Mouse (Mus musculus) lung, postnatal 36 days (tissue): Measurements from ENCODE around the gene Nptxr.

Source experiments
- DNase-seq: peaks from one replicate; pipeline ENCODE4 v3.0.0; 2022; ENCODE audit warnings: mixed read lengths

Nptxr gene

DNA sequence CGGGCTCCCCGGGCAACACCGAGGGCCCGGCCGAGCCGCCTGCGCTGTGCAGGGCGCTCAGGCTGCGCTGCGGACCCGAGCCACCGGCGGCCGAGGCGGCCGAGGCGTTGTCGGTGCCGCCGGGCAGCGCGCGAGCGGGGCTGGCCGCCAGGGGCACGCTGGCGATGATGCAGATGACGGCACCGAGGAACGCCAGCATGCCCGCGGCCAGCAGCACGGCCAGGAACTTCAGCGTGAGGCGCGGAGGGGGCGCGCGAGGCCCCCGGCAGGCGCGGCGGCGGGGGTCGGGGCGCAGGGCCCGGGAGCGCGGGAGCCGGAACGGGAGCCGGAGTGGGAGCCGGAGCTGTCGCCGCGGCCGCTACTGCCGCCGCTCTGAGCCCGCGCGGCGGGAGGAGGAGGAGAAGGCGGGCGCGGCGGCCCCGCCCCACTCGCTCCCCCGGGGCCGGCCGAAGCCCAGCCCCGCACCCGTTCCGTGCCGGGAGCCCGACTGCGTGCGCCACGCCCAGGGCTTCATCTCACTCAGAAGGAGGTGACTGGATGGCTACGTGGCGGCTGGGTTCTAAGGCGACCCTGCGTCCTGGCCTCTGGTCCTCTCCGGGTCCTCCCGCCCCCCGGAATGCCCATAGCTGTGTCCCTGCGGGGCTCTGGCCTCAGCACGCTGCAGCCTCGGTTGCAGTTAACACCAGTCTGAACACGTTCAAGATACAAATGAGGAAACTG, at the start of gene Nptxr:
TSS of gene Nptxr (minus strand) at position 415 of the 720 bp plus-strand sequence.
- peak; percentile 37 for DNase-seq

DNA sequence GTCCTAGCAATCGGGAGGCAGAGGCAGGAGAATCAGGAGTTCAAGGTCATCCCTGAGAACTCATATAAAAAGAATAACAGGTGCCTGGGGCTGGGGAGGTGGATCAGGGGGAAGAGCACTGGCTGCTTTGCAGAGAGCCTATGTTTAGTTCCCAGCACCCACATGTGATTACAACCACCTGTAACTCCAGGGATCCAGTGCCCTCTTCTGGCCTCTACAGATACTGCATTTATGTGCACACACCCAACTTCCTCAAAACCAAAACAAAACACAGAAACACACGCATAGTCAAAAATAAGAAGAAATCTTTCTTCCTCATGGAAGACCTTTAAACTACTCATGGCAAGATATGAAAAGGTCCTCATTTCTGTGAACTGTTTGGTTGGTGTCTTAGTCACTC, 45.6 kb upstream of the Nptxr start:
- DNase-seq = no peak

DNA sequence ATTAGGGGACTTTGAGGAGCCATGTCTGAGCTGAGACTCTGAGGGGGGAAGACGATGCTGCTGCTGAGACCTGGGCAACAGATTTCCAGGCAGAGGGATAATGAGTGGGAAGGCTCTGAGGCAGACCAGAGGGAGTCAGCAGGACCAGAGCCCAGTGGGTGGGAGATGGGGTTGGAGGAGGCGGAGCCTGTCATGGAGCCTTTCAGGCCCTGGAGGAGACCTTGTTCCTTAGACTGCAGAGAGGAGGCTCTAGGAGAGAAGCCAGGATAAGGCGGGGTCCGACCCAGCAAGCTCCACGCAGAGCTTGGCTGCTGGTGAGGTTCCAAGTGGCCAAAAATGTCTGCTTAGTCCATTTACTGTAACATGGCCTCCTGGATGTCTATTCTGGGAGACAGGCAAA, 42.5 kb upstream of the Nptxr start:
- peak; percentile 31 for DNase-seq

DNA sequence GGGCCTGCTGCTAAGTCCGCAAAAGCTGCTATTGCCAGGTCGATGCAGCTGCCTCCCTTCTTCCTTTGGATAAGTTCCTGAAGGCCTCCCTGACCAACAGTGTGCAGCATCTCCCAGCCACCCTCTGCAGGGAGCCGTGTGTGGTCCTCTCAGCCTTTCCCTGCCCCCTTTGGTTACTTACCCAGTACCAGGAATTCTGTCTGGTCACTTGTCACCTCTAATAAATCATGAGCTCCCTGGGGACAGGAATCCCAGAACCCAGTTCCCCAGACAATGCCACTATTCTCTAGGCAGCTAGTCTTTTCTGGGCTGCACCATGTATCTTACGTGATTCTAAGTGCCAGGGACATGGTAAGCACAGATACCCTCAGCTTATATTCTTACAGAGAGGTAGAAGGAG, 41.4 kb upstream of the Nptxr start:
- DNase-seq = no peak

DNA sequence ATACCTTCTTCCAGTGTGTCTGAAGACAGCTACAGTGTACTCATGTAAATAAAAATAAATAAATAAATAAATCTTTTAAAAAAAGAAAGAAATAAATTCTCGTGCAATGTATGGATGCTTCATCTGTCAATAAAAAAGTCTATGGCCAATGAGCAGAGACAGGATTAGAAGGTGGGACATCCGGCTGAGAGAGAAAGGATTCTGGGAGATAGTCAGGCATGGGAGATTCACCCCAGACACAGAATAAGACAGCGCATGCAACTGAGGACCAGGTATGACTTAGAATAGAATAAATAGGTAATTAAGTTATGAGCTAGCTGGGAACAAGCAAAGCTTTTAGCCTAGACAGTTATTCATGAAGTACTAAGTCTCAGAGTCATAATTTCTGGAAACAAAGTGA, 38.4 kb upstream of the Nptxr start:
- DNase-seq = no peak

DNA sequence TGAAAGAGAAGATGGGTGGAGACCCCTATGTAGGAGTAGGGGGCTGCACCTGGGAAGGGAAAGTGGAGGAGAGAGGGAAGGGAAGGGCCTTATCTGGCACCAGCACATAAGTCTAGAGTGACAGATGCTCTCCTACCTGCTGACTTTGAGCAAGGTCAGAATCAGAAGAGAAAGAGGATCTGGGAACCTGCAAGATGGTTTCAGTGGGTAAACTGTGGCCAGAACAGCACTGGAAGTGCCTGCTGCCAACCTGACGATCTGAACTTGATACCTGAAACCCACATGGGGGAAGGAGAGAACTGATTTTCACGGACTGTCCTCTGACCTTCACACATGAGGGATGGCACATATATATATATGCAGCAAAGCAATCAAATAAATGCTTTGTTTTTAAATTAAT, 35.7 kb upstream of the Nptxr start:
- DNase-seq = no peak

DNA sequence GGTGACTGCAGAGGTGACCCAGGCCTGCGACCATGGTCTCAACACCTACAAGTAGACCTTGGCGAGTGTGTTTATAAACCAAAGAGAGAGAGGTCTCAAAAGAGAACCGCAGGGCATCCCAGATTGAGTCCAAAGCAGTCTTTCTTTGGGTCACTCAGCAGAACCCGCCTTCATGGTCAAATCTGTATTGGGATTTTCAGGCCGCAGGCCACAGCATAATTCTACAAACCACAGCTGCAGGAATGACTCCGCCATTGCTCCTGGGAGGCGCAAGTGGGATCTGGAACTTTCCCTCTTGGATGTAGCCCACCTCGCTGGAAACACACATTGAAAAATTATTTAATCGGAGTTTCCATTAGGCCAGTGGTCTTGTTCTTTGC, 30.3 kb upstream of the Nptxr start:
- no peak for DNase-seq

DNA sequence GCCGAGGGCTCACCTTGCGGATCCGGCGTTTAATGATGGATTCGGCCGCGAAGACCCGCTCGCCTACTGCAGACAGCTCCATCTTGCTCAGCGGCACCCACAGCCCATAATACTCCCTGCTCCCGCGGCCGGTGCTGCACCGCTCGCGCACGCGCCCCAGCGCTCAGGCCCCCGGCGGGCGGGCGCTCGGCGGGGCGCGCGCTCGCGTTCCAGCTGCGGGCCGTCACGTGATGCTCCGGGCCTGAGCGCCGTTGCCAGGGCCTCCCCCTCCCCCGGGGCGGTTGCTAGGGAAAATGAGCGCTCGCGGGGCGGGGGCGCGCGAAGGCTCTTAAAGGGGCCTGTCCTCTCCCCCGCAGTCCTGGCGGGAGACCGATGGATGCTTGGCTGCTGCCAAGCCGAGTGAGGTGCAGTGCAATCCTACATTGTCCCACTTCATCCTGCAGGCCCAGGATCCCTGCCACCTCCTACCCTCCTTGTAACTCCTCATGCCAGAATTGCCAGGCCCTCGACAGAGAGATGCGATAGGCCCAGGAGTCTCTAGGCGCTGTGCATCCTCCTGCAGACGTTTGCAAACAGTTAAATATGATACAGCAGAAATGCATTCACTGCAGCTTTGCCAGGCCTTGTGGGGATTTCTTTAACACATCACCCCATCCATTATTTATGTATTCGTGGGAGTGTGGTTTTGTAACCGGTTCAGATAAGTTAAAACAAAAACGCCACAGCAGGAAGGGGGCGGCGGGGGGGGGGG, 29.7 kb upstream of the Nptxr start, which contains the start of the genes Npcd and Cbx6:
TSS of gene Npcd (minus strand) at position 108 of the 751 bp plus-strand sequence.
TSS of gene Cbx6 (minus strand) at position 559 of the 751 bp plus-strand sequence.
- peak; percentile 96 for DNase-seq

DNA sequence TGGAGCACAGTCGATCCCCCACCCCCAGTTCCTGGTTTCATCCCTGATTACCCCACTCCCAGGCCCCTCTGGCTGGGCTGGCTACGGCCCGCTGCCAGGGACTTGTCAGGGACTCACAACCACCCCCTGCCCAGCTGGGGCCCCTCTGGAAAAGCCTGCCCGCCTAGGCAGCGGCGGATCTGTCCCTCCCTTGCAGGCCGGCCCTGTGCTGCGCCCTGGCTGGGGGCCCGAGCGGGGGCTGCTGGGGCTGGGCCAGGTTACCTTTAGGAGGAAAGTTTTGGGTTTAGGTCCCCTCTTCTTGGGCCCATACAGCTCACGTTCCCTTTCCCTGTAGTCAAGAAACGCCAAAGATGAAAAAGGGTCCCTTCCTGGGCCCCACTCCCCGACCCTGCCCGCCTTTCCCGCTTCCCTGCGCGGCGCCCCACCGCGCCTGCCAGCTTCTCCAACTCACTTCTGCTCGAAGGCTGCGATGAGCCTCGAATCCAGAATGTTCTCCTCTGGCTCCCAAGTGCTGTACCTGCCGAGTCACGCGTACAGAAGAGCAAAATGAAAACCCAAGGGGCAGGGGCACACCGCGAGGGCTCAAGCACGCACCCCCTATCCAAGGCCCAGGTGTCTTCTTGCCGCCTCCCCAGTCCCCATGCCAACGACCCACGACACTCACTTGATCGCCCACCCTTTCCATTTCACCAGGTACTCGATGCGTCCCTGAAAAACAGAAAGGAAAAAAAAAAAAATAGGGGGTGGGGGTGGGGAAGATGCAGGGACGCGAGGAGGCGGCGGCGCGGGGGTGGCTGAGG, 28.9 kb upstream of the Nptxr start:
- no peak for DNase-seq

DNA sequence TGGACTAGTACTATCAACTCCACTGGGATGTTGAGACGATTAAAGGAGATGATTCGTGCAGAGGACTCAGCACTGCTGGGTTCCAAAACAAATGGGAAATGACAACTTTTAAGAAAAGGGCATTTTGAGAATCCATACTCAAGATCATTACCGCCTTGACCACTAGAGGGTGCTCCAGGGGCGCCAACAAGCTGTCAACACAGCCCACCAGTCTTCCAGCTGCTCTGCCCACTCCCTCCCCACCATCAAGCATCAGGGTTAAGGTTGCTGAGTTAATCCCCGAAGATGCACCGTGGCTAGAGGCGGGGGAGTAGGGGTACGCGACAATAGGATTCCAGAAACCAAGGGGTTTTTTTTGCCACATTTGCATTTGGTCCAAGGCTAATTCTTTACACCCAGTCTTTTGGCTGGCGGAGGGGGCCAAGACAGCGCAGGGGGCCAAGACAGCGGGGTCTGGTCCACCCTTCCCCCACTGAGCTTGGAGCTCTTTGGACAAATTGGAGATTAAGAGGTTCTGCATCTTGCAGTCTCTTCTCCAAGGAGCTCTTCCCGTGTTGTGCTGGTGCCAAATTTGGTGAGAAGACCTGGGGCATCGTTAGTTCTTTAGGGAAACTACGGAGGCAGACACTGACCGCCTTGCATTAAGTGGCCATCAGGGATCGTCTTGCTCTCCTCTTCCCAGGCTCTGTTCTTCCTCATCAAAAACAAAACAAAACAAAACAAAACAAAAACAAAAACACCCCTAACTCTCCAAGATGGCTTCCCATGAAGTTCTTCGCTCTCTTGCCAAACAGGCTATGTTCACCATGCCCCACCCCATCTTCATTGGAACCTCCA, 27.7 kb upstream of the Nptxr start:
- DNase-seq = peak; percentile 90

DNA sequence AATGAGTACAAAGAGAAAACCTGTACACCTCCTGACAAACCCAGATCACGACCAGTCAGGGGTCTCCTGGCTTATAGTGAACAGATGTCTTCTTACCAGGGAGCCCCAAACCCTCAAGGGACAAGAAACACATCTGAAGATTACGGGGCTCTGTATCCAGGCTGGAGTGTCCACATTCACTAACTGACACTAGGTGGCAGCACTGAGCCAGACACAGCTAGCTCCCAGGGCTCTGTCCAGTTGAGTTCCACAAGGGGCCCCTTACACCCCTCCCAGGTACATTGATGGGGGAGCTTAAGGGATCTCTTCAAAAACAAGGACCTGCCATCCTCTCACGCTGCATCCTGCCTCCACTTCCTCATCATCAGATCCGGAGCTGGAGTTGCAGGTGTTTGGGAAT, 25.8 kb upstream of the Nptxr start:
- DNase-seq = peak; percentile 91

DNA sequence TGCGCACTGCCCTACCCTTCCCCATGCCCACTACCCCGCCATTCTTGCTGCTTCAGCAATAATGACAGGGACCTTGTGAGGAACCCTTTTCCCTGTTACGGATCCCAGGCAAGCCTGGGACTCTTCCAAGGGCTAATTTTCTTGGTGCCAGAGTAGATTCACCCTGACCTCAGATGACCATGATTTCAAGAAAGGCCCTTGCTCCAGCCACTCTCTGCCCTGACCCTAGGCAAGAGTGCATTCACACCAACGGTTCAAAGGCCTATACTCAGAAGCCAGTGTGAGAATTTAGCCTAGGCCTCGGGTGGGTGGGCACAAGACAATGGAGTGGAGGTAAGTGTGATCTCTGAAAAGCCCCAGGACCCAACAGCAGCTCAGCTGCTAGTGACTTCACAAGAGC, 24.9 kb upstream of the Nptxr start:
- DNase-seq = no peak

DNA sequence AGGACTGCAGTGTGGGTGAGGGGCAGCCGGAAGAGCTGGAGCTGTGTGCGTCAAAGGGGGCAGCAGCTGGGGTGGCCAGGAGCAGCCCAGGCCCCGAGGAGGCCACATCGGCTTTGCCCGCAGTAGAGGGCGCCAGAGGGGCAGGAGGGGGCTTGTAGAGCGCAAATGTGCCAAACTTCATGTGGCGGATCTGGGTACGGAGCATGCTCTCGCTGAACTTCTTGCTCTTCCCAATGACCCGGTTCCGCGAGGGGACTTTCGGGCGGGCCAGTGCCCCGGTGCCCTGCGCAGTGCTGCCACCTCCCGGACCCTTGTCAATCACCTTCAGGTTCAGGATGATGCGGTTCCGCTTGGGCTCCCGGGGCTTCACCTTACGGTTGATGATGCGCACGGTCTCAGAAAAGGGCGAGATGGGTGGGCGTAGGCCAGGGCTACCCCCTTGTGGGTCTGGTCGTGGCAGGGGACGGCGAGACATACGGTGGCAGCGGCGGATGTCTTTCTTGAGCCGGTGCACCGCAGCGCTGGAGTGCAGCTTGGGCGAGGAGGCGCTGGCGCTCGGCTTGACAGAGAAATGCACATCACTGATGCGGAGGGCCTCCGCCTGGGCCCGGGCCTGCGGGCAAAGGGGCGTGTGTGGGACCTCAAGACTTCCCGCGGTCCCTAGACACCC, 23.9 kb upstream of the Nptxr start:
- DNase-seq = no peak

DNA sequence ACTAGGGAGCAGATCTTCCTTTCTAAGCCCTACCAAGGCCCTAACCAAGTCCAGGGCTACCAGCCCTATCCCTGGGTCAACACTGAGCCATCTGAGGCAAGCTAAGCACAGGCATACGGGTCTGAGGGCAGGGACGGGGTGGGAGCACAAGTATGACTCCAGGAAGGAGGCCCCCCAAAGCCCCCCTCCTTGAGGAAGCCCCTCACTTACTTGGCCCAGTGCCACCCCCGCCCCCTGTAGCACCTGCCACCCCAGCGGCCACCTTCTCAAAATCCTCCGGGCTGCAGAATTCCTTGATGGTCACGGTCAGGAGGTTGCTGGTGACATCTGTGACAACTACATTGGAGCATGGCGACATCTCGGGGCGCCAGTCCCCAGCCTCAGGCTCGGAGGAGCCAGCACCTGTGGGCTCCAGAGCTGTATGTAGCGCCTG, 23.2 kb upstream of the Nptxr start:
- no peak for DNase-seq

DNA sequence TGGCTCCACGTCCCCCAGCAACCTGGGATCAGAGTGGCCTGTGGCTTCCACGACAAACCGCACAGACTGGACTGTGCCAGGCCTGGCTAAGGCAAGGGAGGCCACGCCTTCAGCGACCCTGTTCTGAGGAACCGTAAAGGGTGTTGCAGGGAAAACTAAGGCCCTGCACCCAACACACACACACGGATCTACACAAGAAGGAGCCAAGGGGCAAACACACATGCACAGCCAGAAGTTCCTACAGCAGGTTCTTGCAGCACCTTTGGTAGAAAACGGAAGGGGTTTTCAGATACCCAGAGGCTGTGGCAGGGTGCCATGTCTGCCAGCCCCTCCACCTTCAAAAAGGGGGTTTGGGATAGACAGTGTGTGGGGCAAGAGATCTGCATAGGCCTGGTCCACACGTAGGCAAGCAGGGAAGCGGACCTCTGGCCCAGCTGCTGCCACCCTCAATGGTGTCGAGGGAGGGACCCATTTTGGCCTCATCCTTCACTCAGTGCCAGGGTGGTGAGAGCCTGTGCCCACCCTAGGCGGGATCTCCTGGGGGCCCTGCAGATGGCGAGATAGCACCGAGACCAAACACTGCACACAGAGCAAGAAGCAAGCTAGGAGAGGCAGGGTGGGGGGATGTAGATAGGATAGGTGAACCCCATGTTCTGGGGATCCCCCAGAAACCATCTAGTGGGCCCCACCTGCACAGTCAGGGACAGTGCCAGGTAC, 22.7 kb upstream of the Nptxr start:
- DNase-seq = no peak

DNA sequence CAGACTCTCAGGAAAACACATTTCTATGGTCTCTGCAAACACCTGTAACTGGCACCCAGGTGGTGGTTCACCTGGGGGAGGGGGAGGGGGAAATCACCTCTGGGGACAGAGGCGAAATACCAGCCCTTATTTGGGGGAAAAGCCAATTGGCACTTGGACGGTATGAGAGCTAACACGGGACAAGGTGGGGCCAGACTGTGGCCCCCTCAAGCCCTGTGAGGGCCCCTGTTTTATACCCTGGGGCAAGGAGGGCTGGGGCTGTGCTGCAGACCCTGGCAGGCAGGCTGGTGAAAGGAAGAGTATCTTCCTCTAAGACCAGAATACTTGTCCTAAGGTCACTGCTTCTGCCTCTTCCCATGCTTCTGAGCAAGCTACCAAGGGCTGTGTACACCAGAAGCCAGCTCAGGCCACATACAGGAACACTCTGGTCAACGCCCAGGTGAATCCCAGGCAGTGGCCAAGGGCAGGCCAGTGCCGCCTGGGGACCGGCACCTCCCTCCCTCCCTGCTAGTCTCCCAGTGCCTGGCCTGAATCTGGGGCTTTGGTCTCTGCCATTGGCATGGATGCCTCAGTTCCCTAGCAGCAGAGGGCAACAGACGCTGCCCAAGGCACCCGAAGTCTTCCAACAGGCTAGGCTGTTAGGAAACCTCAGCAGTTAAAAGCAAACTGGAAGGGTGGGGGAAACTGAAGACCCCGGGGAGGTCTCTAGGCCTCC, 21.8 kb upstream of the Nptxr start:
- no peak for DNase-seq

DNA sequence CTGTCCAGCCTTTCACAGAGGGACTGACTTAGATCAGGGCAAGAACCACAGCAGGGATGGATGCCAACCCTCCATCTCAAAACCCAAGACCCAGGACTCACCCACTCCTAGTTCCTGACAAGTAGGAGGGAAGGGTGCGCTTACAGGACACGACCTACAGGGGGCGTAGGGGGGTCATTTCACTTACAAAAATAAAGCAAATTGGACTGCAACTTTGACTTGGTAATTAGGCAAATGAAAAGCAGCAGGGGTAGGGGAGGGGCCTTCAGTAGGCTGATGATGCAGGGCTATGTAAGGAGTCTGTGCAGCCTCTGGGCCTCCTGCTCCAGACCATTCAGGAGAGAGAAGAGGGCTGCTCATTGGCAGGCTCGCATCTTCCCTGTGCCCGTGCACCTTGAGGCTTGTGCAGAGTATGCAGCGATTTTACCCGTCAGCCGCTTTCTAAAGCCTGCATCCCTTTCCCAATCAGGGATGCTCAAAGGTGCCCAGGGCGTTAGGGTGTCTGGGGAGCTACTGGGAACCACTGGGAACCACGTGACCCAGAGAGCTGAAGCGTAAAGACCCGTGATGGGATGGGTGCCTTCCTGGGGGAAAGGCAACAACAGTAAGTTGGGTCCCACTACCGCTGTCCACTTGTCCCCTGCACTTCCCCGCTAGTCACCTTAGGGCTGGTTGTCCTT, 20.7 kb upstream of the Nptxr start:
- no peak for DNase-seq

DNA sequence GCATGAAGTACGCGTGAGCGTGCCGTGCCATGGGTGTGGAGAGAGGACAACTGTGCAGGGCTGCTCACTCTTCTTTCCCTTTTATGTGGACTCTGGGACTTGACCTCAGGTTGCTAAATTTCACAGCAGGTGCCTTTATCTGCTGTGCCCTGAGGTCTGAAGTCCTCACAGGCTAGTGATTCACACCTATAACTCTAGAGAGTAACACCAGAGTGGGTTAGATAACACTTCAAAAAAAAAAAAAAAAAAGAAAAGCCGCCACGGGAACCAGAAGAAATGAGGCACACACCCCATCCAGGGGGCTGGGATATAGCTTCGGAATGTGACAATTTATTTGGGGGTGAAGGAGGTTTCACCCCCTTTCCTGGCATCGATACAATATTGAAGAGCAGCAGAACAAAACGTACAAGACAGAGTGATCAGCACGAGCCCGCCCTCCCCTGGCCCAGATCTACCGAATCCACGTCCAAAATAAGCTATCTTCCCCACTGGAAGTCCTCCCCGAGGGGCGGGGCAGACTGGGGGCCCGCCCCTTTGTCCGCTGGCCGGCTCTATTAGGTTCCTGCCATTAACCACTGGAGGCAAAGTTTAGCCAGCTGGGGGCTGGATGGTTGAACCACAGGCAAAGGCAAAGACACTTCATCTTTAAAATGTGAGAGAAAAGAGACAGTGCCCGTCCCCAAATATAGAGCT, 19.2 kb upstream of the Nptxr start:
- DNase-seq = peak; percentile 66
